Mouse (Mus musculus) cerebellum, adult 11 months (tissue): ENCODE measurements around the gene Lama1.

Source experiments
- DNase-seq: peaks from one replicate; pipeline ENCODE4 v3.0.0; 2022

Gene Lama1

DNA sequence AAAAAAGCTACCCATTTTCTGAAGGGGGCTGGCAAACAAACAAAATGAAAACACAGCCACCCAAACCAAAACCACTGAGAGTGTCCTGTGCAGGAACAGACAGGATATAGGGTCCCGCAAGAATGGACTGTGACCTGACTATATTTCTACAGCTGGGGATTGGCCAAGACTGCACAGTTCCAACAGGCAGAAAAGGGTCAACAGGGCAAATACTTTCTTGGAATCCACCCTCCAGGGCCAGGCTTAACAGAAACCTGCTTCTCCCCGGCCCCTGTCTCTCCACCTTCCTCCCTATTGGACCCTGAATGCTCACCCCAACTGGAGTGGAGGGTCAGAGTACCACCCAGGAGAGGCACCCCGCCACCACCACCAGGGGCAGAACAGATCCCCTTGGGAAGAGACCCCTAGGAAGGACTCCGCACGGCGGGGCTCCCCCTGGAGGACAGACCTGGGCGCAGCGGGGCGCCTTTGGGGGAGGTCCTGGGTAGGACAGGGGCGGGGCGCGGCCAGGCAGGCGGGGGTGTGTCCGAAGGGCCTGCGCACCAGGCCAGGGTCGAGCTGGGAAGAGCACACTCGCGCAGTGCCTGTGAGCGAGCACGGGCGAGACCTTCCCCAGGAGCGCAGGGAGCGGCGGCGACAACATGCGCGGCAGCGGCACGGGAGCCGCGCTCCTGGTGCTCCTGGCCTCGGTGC, at the start of gene Lama1:
Gene Lama1, plus strand, starts transcription at position 566 of the 693 bp plus-strand sequence.
- DNase-seq, result no peak

DNA sequence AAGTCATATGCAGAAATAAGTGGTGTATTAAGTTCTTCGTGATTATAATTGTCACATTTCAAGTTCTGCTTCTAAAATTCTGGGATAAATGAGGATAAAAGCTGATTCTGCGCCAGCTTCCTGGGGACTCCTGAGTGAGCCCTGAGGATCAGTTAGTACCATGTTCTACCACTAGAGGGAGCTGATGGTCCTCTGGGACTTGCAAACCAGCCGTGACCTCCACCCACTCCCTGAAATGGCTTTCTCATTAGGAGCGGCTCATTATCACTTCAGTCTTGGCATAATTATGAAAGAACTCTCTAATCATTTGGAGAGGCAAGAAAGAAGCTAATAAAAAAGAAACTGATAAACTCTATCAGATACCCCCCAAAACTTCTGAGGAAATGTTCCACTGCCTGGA, 45.6 kb upstream of the Lama1 start:
- DNase-seq, result peak; percentile 16

DNA sequence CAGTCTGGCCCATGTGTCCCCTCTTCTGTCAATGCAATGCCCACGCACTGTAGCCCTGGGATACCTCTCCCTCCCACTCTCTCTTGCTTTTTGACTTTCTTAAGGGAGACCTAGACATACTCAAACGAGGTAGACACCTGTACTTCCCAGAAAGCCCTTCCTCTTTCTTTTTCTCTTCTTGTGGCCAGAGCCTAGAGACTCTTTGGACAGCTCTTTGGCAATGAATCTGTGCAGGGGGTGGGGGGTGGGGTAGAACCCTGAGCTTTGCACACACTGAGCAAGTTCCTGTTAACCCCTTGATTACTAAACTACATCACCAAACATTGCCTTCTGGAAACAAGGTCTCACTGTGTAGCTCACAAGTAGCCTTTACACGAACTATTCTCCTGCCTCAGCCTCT, 32.8 kb upstream of the Lama1 start:
- DNase-seq, result no peak

DNA sequence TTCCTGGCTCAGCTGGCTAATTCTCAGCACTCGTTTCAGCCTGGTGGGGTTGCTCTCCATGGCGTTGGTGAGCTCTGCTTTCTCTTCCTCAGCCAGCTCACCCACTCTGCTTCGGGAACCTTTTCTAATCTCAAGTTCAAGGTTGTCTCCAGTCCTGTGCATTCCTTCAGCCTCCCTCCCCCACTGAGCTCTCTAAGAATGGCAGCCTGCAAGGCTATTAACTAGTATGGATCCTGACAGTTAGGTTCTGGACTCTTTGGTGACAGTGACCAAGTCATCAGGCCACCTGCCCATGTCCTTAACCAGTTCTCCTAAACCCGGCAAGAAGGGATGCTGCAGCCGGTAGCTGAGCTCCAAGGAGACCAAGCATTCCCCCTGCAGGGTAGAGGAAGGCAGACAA, 30.1 kb upstream of the Lama1 start:
- DNase-seq, result no peak

DNA sequence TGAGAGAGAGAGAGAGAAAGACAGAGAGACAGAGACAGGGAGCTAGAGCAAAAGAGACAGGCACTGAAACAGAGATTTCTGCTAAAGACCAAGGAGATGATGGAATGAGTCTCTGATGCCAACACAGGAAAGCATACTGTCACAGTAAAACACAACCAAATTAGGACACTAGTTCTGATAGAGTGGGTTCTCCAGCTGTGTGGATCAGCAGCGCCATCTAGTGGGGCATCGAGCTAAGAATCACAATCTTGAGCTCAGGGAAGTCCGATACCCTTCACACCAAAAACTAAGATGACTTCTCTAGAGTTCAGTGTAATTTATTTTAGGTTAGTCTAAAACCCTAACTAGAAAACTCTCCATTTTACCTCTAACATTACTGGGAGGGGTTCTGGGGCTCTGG, 29.1 kb upstream of the Lama1 start:
- DNase-seq, result peak; percentile 6

DNA sequence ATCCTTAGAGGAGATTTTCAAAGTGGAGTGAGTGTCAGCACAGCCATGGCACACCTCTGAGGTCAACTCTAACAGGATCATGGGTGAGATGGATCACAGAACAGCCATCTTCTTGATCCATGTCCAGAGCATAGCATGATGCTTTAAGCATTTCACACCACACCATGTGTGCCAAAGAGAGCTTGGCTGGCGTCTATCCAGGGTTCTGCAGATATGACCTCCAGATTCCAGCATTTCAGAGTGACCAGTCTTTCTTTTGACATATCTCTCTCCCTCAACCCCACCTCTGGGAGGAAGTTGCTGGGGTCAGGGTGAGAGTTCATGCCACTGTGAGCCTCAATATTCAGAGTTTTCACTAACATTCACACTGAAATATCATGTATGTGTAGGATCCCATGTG, 18.5 kb upstream of the Lama1 start:
- no peak for DNase-seq

DNA sequence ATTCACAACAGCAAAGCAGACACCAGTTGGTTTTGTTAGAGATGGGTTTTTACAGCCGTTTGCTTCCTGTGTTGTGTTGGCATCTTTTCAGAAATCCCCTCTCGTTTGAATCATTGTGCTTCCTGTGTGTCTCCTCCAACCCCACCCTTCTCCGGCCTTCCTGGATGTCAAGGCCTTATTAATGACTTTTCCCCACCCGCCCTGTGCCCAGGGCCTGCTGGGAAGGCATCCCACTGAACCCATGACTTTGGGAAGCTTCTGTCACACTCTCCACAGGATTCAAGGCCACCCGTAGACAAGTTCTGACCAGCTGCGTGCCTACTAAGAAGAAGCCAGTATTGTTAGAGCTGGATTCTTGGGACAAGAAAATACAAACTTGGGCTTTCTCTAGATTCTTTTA, 16.0 kb upstream of the Lama1 start:
- DNase-seq, result no peak

DNA sequence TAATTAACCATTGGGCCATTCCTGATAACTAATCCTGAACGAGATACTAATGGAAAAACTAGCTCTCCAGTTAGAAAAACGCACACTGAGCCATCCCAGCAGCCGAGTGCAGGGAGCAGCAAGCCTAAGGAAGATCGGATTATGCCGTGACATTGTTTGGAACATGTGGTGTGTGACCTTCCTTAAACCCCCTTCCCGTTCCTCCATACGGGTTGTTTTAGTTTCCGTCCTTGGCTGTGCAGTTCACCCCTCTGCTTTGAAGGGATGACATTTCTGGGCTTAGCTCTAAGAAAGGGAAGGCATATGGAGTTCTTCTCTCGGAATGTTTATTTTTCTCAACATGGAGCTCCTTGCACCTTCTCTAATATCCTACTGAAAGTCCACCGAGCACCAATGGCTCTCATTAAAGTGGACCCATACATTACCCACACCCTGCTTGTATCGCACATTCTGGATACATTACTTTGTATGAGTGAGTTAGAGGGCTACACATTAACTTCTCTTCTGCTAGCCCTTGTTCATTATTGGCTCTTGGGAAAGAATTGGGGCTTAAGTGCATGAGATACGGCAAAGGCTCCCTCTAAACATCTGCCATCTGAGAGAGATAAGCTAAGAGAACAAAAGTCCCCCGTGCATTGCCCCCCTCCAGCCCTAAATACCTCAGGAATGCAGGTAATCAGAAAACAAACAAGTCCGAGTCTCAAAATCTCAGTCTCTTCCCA, 11.9 kb upstream of the Lama1 start:
- no peak for DNase-seq

DNA sequence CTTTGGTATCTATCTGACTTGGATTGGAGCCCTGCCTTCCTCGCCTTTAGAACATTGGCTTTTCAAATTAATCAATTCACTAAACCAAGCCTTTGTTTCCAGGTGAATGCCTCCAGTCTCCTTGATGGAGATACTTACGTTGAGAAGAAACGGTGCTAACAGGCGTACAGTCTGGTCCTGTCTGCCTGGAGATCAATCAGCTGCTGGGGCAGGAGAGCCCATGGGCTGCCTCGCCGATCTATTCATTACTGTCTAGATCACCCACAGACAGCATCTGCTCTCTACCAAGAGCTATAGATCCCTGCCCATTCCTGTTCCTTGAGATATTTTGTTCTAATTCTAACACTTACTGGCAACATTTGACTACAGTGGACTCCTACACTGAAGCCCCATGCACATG, 9.6 kb upstream of the Lama1 start:
- DNase-seq, result no peak

DNA sequence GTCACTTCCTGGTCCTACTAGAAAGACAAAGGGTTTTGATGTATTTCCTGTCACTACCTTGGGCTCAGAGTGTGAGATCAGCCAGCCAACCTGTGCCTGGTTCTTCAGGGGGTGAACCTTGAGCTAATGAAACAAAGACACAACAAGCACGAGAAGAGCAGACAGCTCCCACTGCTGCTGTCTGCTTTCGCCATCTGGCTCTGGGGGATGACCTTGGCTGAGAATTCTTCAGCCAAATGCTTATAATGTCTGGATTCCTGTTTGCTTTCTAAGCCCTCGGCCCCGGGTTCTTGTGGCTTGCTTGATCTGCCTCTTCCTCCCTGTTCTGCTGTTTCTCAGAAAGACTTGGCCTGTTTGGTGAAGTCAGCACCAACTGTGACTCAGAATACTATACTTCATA, 6.4 kb upstream of the Lama1 start:
- DNase-seq, result no peak

DNA sequence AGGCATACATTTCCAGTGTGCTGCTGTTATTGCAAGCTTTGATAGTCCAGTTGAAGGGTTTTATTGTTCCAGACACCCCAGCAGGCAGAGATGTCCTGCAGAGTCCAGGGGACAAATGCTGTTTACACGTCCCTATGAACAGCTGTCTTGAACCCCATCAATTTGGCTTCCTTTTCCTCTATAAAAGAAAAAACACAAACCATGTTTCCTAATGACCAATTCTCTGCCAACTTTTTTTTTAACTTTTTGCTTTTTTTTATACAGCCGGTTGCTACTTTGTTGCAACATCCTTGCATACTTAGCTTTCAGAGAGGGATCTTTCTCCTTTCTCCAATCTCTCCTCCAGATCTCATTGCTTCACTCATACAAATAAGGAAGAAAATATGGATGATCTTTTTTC, 4.4 kb upstream of the Lama1 start:
- no peak for DNase-seq

DNA sequence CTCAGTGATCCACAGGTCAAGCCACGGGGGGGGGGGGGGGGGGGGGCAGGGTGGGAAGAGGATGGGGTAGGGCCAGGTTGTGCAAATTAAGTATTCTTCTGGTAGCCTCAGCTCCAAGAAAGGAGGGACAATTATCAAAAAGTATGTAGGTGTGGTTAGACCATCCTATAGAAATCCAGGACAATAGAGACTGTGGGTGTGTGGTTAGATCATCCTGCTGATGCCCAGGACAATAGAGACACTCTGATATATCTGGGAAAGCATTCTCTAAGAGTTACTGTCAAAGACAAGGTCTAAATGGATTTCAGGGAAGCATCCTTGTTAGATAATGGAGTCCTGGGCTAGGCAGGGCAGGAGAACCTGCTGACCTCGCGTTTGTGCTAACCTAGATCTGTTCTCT, 3.2 kb upstream of the Lama1 start:
- DNase-seq, result no peak

DNA sequence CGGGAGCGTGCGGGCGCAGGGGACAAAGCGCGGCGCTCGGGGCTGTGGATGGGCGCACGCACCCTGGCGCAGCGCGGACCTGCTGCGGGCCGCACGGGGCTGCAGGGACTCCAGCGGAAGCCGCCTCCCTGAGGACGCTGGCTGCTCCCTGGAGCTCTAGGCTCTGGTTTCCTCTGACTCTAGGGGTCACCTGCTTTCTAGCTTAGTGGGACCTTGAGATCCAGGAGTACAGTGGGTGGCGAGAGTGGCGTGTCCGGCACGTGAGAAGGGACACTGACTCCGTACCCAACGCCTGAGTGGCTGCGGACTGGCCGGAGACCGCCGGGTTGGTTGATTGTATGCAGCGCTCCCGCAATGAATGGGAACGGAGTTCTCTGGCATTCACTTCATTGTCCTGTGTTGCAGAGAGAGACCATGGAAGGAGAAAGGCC, 417 bp downstream of the Lama1 start:
- DNase-seq, result no peak

DNA sequence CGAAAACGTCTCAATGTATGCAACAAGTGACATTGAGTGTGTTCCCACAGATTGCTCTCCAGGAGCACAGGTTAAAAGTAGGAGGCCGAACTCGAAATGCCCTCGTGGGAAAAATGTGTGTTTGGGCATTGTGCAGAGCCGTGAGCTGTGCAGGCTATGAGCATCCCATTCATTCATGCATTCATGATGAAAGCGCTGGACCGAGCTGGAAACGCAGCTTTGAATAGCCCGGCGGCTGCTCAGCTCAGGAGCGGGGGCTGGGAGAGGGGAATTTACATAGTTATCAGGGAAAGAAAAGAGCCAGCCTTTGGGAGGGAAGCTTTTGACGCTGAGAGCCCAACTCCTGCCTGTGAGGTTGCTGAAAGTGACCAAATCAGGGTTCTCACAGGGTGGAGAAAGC, 1.2 kb downstream of the Lama1 start:
- no peak for DNase-seq

DNA sequence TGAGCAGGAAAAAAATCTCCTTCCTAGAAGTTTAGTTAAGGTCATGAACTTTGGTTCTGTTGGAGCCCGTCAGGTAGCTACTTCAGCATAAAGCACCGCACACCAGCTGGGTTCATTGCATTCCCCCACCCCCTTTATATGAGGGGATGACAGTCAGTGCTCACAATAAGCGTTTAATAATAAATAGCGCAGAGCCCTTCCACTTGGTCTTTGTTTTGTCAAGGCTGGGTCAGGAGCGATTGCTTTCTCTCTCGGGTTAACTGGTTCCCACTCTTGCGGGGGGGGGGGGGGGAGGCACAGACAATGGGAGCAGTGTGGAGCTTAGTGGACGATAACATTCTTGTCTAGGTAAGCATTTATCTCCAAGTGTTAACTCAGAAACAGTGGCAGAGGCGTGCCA, 4.7 kb downstream of the Lama1 start:
- no peak for DNase-seq

DNA sequence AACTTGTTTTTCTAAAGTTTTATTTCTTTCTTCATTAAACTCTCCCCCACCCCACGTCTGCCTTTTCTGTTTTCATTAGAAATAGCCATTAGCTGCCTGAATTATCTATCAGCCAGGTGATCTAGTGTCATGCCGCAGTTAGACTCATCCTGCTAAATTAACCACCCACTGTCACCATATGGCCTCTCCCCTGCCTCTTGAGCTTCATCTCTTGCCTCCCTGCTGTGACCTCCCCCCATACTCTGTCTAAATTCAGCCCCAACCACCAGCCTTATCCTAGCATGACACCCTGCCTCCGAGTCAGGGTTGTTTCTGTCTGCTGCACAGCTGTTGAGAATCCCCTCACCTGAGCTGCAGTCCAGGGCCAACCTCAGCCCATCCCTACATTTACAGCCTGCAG, 5.9 kb downstream of the Lama1 start:
- no peak for DNase-seq

DNA sequence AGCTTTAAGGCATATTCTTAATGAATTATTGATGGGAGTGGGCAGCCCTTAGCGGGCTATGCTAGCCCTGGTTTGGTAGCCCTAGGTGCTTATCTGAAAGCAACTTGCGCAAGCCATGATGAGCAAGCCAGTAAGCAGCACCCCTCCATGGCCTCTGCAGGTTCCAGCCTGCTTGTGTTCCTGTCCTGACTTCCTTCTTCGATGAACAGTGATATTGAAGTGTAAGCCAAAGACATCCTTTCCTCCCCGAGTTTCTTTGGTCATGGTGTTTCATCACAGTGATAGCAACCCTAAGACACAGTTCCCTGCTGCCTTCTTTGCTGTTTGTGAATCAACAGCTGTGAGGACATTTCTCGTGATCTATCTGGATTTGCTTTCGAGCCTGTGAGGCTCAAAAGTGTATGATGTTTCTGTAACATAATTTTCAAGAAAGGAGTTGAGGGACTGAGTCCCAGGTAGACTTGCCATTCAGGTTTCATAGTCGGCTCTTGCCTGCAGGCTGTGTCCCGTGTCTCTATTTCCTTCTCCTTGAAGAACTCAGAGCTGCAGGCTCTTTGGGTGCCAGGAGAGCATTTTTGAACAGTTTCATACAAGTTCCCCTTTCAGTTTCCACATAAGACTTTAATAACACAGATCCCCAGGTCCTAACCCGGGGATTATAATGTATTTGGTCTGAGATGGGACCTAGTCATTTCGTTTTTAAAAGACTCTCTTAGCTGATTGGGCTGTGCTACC, 8.1 kb downstream of the Lama1 start:
- DNase-seq, result no peak

DNA sequence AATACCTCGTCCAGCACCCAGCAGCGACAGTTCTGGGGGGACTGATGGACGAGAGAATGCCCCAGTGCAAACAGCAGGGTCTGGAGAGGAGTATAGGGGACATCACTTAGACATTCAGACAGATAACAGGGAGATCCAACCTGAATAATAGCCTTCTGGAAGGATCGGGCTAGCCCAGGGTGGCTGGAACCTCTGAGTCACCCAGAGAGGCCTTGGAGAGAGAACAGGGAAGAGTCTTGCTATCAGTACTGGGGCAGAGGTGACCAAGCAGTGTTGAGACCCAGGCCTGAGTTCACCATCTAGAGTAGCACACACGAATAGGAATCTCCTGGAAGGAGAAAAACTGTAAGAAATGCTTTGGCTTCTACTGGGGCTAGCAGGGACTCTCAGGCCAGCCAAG, 9.3 kb downstream of the Lama1 start:
- DNase-seq, result no peak

DNA sequence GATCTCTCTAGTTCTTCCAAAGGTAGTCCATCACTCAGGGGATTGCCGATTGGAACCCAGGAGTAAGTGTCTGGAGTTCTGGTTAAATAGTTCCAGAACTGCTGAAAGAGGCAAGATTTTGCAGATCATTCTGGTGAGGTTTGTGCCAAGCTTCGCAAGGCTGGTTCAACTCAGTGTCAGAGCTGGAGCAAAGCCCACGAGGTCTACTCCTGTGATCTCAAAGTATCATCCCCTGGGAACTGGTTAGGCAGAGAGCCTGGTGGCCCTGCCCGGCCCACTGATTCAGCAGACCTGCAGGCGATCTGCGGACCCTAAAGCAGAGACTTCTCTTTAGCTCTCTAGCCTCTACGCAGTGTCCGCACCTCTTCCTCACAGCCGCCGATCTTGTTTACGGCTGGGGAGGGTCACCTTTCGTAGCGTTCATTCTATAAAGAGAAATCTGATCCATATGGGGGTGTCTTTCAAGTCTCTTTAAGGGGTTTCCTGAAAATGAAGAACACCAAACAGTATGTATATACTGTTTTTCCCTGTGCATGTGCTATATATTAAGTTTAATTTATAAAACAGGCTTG, 10.8 kb downstream of the Lama1 start:
- no peak for DNase-seq

DNA sequence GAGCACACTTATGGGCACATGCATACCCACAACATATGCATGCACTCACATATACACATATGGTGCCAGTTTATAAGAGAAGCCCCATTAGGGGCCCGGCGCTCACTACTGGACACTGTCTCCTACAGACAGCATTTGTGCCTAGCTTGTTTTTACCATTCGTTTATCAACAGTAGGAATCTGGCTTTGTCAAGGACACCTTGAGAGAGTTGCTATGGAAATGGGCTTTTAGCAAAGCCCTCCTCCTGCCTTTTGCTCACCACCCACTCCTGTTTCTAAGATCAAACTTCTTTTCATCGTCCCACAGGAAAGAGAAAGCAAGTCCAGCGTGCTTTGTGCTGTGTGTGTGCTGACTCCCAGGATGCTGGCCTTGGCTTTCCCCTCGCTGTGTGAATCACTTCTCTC, 13.3 kb downstream of the Lama1 start:
- no peak for DNase-seq

DNA sequence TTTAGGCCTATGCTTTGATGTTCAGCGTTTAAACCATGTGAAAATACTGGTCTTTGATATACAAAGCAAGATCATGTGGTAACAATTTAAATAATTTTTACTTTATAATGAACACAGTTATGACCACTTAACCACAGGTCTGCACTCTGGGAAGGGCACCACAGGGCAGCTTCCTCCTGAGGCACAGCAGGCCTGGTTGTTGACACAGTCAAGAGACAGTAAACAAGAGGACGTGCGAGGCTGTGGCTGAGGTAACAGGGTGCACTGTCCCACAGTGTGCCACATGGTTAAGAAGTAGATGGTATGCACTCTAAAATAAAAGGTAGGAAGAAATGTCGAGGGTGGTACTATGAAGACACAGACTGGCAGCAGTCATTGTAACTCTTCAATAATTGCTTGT, 14.3 kb downstream of the Lama1 start:
- DNase-seq, result no peak

DNA sequence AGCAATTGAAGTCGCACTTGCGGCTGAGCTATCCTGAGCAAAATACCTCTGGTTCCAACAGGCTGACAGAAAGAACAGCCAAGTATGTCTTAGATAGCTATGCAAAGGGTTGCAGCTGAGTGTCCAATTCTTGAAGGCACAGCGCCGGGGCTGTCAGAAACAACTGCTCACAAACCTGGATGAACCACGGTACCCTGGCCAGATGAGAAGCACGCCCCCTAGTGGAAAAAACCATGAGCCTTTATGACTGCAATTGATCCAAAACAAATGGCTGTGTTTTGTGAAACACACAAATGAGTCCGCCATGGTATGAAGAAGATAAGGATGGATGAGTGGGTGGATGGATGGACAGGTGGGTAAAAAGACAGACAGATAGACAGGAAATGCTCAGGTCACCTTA, 15.9 kb downstream of the Lama1 start:
- DNase-seq, result no peak

DNA sequence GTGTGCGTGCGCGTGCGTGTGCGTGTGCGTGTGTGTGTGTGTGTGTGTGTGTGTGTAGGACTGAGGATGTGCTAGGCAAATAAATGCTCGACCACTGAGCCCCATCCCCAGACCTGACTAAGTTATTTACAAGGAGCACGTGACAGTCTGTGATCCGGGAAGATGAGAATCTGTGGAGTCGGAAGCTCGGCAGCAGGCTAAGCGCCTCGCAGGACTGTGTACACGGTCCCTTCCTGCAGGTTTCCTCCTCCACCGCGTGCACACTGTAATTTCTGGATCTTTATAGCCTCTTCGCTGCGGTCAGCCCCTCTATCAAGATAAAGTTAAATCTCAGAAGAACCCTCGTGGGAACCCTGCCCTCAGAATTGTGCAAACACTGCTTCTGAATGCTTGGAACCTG, 18.4 kb downstream of the Lama1 start:
- DNase-seq, result no peak

DNA sequence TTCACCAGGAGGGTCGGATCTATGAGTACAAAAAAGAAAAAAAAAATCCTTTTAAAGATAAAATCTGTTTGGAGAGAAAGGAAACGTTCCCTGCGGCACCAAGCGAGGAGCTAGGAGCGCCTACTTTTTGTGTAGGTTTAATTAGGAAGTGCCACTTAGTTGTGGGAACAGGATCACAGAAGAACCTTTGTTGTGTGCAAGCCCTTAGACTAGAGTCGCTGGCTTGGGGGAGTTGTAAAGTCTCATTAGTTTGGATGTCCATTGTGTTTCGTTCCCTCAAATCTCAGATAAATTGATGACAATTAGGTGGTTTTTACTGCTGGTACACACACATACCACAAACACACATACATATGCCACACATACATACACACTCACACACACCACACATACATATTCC, 25.0 kb downstream of the Lama1 start:
- no peak for DNase-seq
